Mouse (Mus musculus) thymus, adult 2 months (tissue): ENCODE results near the gene Gm20388. TPM values are rescaled to one million over a fixed set of nuclear protein-coding genes. Genes with fewer than 3 reads are reported as not detected.

Experiments used
- DNase-seq: peaks from one replicate; pipeline ENCODE4 v3.0.0; 2021
- H3K27ac ChIP-seq: fragments of 200-500 bp; 2 replicates; pipeline ENCODE4 v1.5.1; 2012; ENCODE audit warnings: low read length, control low read depth; ENCODE audit not compliant: control insufficient read depth, insufficient read depth
- H3K27me3 ChIP-seq: fragments of 200-500 bp; 2 replicates; pipeline ENCODE4 v1.6.1; 2012; ENCODE audit warnings: mild to moderate bottlenecking, low read length, moderate library complexity, mixed read lengths; ENCODE audit not compliant: control insufficient read depth, insufficient read depth
- H3K36me3 ChIP-seq: fragments of 200-500 bp; 2 replicates; pipeline ENCODE4 v1.6.1; 2012; ENCODE audit warnings: mild to moderate bottlenecking, low read length, moderate library complexity; ENCODE audit not compliant: control insufficient read depth, insufficient read depth
- H3K4me1 ChIP-seq: fragments of 200-500 bp; replicated peaks from 2 replicates; pipeline ENCODE4 v1.6.1; 2012; ENCODE audit warnings: low read length; ENCODE audit not compliant: control insufficient read depth, insufficient read depth
- H3K4me3 ChIP-seq: fragments of 200-500 bp; 2 replicates; pipeline ENCODE4 v1.5.1; 2012; ENCODE audit warnings: mild to moderate bottlenecking, low read length, control low read depth, moderate library complexity; ENCODE audit not compliant: control insufficient read depth, insufficient read depth
- CTCF ChIP-seq: fragments of 200-500 bp; IDR thresholded peaks from 2 replicates; pipeline ENCODE4 v1.5.1; 2012; ENCODE audit warnings: mild to moderate bottlenecking, control low read depth, low read length, moderate library complexity, borderline replicate concordance; ENCODE audit not compliant: control insufficient read depth, poor library complexity, insufficient read depth; ENCODE audit errors: extremely low read depth
- POLR2A ChIP-seq: fragments of 200-500 bp; IDR thresholded peaks from 2 replicates; pipeline ENCODE4 v1.6.1; 2012; ENCODE audit warnings: mild to moderate bottlenecking, low read length, control low read depth, moderate library complexity; ENCODE audit not compliant: control insufficient read depth, poor library complexity, insufficient read depth; ENCODE audit errors: extremely low read depth
- WGBS: fragments of 180-500 bp; shearing (Covaris S2); methylation state at CpG from one replicate; pipeline ENCODE4 v1.1.7; 2018; 5-methylcytosine and 5-hydroxymethylcytosine counted together
- polyA plus RNA-seq: library from polyadenylated mRNA; depleted of rRNA; stranded (reverse); fragments of >200 nt; gene quantifications from 2 replicates; pipeline ENCODE4 v1.2.3, GENCODE M21; 2012

The Gm20388 gene
- polyA plus RNA-seq, 1 experiment, result 103 TPM

DNA sequence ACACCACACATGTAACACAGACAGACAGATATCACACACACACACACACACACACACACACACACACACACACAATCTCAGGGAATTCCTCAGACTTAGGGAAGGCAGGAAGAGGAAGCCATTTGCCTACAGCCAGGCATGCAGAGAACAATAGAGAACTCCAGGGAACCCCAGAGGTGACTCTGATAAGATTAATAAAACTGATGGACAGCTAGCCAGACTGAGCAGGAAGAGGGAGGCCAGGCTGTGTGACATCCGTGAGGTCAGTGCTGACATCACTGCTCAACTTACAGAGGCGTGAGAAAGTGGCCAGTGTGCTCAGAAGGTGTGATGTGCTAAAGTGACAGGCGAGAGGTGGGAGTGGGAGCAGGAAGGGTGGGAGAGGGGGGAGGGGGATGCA is 1290.3 kb downstream of the Gm20388 start:
- H3K27ac ChIP-seq, result no peak overlapping the region
- H3K4me1 ChIP-seq, result no peaks in the 10 kb centered on the region
- DNase-seq, result no peak
- H3K27me3 ChIP-seq, result no peaks in the 10 kb centered on the region
- H3K36me3 ChIP-seq, result no peaks in the 10 kb centered on the region
- 63% methylated on average over 3 of the region's 3 CpGs for WGBS
- TF ChIP-seq POLR2A (no peak), CTCF (no peak)
- no peak overlapping the region for H3K4me3 ChIP-seq

DNA sequence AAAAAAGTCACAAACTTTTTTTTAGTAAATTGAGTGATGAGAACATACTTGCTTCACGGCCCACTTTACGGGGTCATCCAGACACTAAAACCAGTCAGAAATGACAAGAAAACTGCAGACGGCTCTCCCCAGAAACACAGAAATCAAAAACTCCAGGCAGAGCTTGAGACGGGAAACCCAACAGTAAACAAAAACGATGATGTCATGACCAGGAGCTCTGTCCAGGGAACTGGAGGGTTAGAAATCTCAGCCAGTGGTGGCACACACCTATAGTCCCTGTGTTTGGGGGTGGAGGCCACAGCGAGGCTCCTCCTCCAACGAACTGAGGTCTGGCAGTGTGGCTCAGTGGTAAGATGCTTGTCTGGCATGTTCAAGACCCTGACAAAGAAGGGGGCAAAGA is 1291.0 kb downstream of the Gm20388 start:
- no peak for DNase-seq
- Histone ChIP-seq H3K4me1 (no peaks in the 10 kb centered on the region), H3K4me3 (no peak overlapping the region), H3K36me3 (no peaks in the 10 kb centered on the region), H3K27ac (no peak overlapping the region), H3K27me3 (no peaks in the 10 kb centered on the region)
- WGBS, result 67% methylated on average over 7 of the region's 7 CpGs
- TF ChIP-seq POLR2A, result no peak
- TF ChIP-seq CTCF, result no peak

DNA sequence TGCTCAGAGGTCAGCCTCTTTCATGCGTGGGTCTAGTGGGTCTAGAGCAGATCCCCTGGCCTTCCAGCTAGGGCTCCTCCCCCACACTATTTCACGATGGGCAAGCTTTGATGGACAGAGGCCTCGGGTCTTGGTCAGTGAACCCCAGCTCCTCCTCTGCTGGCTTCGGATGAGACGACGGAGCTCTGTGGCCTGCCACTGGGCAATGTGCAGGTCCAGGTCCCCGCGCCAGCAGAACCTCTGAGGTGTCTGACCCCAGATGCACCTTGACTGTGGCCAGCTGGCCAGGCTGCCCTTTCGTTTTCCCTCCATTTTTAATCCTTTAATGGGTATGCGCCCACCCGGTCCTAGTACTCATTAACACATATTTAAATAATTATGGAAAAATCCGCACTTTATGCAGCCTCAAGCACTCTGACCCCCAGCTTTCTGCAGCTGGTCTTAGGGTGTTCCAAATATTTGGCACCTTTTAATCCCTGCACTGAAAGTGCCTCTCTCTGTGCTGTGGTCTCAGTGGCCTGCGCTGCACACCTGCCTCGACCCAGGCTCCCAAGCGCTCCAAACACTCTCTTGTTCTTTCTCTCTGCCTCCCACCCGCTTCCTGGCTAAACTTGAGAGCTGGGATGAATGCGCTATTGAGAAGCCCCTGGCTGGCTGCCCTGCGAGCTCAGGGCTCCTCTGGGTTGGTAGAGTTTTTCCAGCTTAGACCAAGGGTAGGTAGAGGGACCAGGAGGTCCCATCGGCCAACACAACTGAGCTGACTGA is 1293.2 kb downstream of the Gm20388 start:
- Histone ChIP-seq H3K4me1 (no peaks in the 10 kb centered on the region), H3K27ac (no peak overlapping the region), H3K27me3 (no peaks in the 10 kb centered on the region), H3K4me3 (no peak overlapping the region), H3K36me3 (no peaks in the 10 kb centered on the region)
- no peak for DNase-seq
- 90% methylated on average over 19 of the region's 19 CpGs for WGBS
- no peak for TF ChIP-seq POLR2A
- no peak for TF ChIP-seq CTCF

DNA sequence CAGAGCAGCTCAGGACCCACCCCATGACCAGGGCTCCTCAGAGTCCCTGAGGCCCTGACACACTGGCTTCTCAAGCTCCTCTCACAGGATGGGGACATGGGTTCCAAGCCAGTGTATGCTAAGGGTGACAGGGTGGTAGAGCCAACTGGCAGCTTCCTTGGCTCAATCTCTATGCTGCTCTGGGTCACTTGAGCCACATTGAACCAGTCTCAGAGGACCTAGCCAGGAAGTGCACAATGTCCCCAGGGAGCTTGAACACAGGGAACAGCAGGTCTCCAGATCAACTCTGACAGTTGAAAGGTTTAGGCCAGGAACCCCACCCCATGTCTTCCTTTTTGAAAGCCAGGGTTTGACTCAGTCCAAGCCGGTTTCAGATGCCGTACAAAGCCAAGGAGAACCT is 1296.5 kb downstream of the Gm20388 start:
- H3K4me1 ChIP-seq, result no peaks in the 10 kb centered on the region
- no peak overlapping the region for H3K27ac ChIP-seq
- no peak for DNase-seq
- H3K36me3 ChIP-seq, result no peaks in the 10 kb centered on the region
- TF ChIP-seq POLR2A (no peak), CTCF (no peak)
- no peak overlapping the region for H3K4me3 ChIP-seq
- 91% methylated on average over 2 of the region's 2 CpGs for WGBS
- H3K27me3 ChIP-seq, result no peaks in the 10 kb centered on the region

DNA sequence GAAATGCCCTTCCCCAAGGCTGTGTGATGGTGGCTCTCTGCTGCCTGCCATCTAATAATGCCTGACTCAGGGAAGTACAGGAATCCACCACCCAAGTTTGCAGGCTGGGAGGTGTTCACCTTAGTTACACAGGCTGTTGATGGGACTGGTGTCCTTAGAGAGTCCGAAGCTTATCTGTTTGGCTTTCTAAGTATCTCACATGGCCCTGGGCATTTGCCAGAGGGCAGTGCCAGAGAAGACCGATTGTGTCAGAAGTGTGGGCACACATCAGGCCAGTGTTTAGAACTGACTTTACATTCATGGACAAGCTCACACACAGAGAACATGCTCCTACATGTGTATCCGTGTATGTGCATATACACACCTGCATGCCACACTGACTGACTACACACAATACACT is 1300.0 kb downstream of the Gm20388 start:
- Histone ChIP-seq H3K4me3 (no peak overlapping the region), H3K36me3 (no peaks in the 10 kb centered on the region), H3K27ac (no peak overlapping the region), H3K27me3 (no peaks in the 10 kb centered on the region), H3K4me1 (no peaks in the 10 kb centered on the region)
- 90% methylated on average over 3 of the region's 3 CpGs for WGBS
- DNase-seq, result no peak
- no peak for TF ChIP-seq POLR2A
- TF ChIP-seq CTCF, result no peak

DNA sequence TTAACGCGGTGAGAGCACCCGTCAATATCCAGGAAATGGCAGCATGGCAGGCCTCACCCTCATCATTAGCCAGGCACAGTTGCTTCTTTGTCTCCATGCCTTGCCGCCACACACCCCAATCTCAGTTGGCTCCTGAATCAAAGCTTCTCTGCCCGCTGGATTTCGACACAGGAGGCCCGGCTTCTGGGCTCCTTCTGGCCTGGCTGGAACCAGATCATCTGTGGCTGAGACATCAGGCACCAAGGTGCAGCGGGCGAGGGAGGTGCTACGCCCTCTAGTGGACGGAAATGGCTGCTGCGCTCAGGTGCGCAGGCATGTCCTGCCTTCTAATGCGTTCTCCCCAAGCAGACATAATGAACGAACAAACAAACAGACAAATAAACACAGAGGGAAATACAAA is 1302.6 kb downstream of the Gm20388 start:
- Histone ChIP-seq H3K27ac (no peak overlapping the region), H3K36me3 (no peaks in the 10 kb centered on the region), H3K4me3 (no peak overlapping the region), H3K27me3 (no peaks in the 10 kb centered on the region), H3K4me1 (no peaks in the 10 kb centered on the region)
- 55% methylated on average over 15 of the region's 15 CpGs for WGBS
- TF ChIP-seq POLR2A (no peak), CTCF (peak; percentile 53; the same call in 1 of the 2 replicates)
- no peak for DNase-seq

GRCm38 (mm10) chr8:121213651-121214050 is 1303.0 kb downstream of the Gm20388 start:
- no peaks in the 10 kb centered on the region for H3K27me3 ChIP-seq
- H3K4me1 ChIP-seq, result no peaks in the 10 kb centered on the region
- no peak for DNase-seq
- H3K4me3 ChIP-seq, result no peak overlapping the region
- 14% methylated on average over 10 of the region's 10 CpGs for WGBS
- no peaks in the 10 kb centered on the region for H3K36me3 ChIP-seq
- TF ChIP-seq CTCF (no peak), POLR2A (no peak)
- no peak overlapping the region for H3K27ac ChIP-seq
